Mouse (Mus musculus): ENCODE data around the gene Lrrc23. TPM values are rescaled to one million over a fixed set of nuclear protein-coding genes. Genes with fewer than 3 reads are reported as not detected.
"Not testable (repeated sequence)": the region's sequence is repeated elsewhere in the genome, so short reads cannot be mapped to it uniquely, and the experiment has no call there.

Lrrc23 gene
- polyA plus RNA-seq, 1 experiment from 2014 or later = 3.9 TPM

- H3K27me3 ChIP-seq = no peaks in the 10 kb centered on the region
- no peaks in the 10 kb centered on the region for H3K9me3 ChIP-seq (replicated peaks)
- peaks cover 46% of the 10 kb centered on the region for H3K4me1 ChIP-seq
- peak overlapping the region; percentile 84 for H3K27ac ChIP-seq
- peak overlapping the region; percentile 89 for H3K4me2 ChIP-seq (replicated peaks)
- 15% methylated on average over 9 of the region's 9 CpGs for WGBS
- no peak for ATAC-seq (ENCODE audit: low FRiP score)
- peaks cover 43% of the 10 kb centered on the region for H3K36me3 ChIP-seq
- peak overlapping the region; percentile 69 for H3K4me3 ChIP-seq
- peak overlapping the region; percentile 79 for H3K9ac ChIP-seq
These were observed 33.3 kb upstream of the Lrrc23 start for GRCm38 (mm10) chr6:124812848-124813247.

DNA sequence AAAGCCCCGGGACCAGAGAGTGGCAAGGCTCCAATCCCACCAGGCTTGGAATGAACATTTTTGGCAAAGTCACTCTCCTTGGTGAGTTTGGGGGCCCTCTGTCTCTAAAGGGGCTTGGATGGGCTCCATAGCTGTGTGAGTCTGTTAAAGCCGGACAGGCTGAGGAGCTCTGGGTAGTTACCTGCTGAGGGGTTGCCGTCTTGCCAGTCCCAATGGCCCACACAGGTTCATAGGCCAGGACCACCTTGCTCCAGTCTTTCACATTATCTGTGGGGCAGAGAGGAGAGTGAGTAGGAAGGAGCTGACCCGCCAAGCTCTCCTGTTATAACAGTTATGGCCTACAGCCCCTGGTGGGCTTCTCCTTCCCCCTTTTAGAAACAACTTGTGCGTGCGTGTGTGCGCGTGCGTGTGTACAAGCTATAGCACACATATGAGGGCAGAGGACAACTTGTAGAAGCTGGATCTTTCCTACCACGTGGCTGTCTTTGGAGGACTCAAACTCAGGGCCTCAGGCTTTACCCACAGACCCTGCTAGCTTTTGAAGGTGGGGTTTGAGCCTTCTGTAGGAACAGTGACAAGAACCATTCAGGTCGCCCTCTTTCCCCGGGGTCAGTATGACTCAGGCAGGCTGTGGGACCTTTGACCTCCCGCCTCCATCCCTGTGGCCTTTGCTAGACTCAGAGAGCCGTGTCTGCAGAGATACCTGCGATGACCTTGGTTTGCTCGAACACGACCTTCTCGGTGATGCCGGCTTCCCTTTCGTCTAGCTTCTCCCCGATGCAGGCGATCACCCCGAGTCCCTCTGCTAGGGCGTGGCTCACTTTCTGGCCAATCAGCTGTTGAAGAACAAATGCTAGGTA lies 32.4 kb upstream of the Lrrc23 start:
- peak overlapping the region; percentile 79; the same call in 1 of the 2 replicates for H3K9ac ChIP-seq

DNA sequence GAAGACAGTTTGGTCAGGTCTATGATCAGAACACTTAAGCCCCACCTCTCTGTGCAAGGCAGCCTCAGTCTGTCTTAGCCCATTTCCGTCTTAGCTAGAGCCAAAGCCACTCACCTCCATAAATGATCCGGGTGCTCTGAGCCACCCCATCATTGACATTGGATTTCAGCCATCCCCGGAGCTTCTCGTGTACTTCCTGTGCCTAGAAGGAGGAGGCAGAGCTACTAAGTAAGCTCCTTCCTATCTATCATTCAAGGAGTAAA lies 31.8 kb upstream of the Lrrc23 start:
- ATAC-seq (ENCODE audit: low FRiP score) = no peak
- H3K36me3 ChIP-seq = peaks cover 28% of the 10 kb centered on the region
- H3K4me2 ChIP-seq (replicated peaks) = no peak overlapping the region
- H3K9me3 ChIP-seq (replicated peaks) = no peaks in the 10 kb centered on the region
- 81% methylated on average over 4 of the region's 4 CpGs for WGBS
- peaks cover 48% of the 10 kb centered on the region for H3K4me1 ChIP-seq
- no peaks in the 10 kb centered on the region for H3K27me3 ChIP-seq
- no peak overlapping the region for H3K9ac ChIP-seq
- no peak overlapping the region for H3K4me3 ChIP-seq
- H3K27ac ChIP-seq = no peak overlapping the region

More for the DNA sequence above, 32.4 kb upstream of the Lrrc23 start:
- Histone ChIP-seq H3K27ac (peak overlapping the region; percentile 7; the same call in 1 of the 2 replicates), H3K9me3 (replicated peaks) (no peaks in the 10 kb centered on the region), H3K4me2 (replicated peaks) (peak overlapping the region; percentile 89), H3K4me1 (peaks cover 46% of the 10 kb centered on the region), H3K36me3 (peaks cover 33% of the 10 kb centered on the region), H3K4me3 (peak overlapping the region; percentile 69), H3K27me3 (no peaks in the 10 kb centered on the region)
- 86% methylated on average over 24 of the region's 24 CpGs for WGBS
- no peak for ATAC-seq (ENCODE audit: low FRiP score)

GRCm38 (mm10) chr6:124810566-124811402 lies 31.3 kb upstream of the Lrrc23 start:
- 89% methylated on average over 11 of the region's 11 CpGs for WGBS

GRCm38 (mm10) chr6:124809775-124810538 lies 30.4 kb upstream of the Lrrc23 start:
- ATAC-seq (ENCODE audit: low FRiP score) = peak; percentile 2; the same call in 1 of the 2 replicates
- Histone ChIP-seq H3K4me1 (peaks cover 57% of the 10 kb centered on the region), H3K27ac (peak overlapping the region; percentile 87)

More at GRCm38 (mm10) chr6:124810566-124811402, 31.3 kb upstream of the Lrrc23 start:
- Histone ChIP-seq H3K4me1 (peaks cover 52% of the 10 kb centered on the region), H3K36me3 (peaks cover 22% of the 10 kb centered on the region)
- not testable (repeated sequence) for H3K9me3 ChIP-seq (replicated peaks); ATAC-seq (ENCODE audit: low FRiP score); H3K27me3 ChIP-seq; H3K27ac ChIP-seq; H3K4me2 ChIP-seq (replicated peaks); H3K9ac ChIP-seq; H3K4me3 ChIP-seq

DNA sequence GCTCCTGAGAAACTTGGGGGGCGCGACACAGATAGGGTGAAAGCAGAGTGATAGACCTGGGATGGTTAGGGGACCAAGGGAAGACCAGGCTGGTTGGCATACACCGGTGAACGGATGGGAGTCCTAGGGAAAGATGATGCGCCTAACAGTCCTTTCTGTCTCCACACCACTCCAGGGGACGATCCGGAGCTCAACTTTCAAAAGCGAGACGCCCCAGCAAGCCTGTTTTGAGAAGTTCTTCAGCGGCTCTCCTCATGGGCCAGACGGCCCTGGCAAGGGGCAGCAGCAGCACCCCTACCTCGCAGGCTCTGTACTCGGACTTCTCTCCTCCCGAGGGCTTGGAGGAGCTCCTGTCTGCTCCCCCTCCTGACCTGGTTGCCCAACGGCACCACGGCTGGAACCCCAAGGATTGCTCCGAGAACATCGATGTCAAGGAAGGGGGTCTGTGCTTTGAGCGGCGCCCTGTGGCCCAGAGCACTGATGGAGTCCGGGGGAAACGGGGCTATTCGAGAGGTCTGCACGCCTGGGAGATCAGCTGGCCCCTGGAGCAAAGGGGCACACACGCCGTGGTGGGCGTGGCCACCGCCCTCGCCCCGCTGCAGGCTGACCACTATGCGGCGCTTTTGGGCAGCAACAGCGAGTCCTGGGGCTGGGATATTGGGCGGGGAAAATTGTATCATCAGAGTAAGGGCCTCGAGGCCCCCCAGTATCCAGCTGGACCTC lies 29.7 kb upstream of the Lrrc23 start:
- no peaks in the 10 kb centered on the region for H3K9me3 ChIP-seq (replicated peaks)
- H3K36me3 ChIP-seq = peaks cover 14% of the 10 kb centered on the region
- under 1% methylated on average over 35 of the region's 35 CpGs for WGBS
- peak overlapping the region; percentile 89 for H3K4me2 ChIP-seq (replicated peaks)
- peak overlapping the region; percentile 63 for H3K9ac ChIP-seq
- peaks cover 49% of the 10 kb centered on the region for H3K4me1 ChIP-seq
- H3K27ac ChIP-seq = peak overlapping the region; percentile 87
- H3K27me3 ChIP-seq = no peaks in the 10 kb centered on the region
- ATAC-seq (ENCODE audit: low FRiP score) = peak; percentile 18
- peak overlapping the region; percentile 54 for H3K4me3 ChIP-seq

More at GRCm38 (mm10) chr6:124809775-124810538, 30.4 kb upstream of the Lrrc23 start:
- H3K9ac ChIP-seq = peak overlapping the region; percentile 63
- H3K27me3 ChIP-seq = no peaks in the 10 kb centered on the region
- no peaks in the 10 kb centered on the region for H3K9me3 ChIP-seq (replicated peaks)
- peak overlapping the region; percentile 54 for H3K4me3 ChIP-seq
- peaks cover 15% of the 10 kb centered on the region for H3K36me3 ChIP-seq
- WGBS = 41% methylated on average over 14 of the region's 14 CpGs
- peak overlapping the region; percentile 89 for H3K4me2 ChIP-seq (replicated peaks)

- H3K27me3 ChIP-seq = no peaks in the 10 kb centered on the region
- peak within 1 kb of the TSS; percentile 54 for H3K4me3 ChIP-seq
- ATAC-seq (ENCODE audit: low FRiP score) = peak; percentile 29
- H3K9ac ChIP-seq = peak within 1 kb of the TSS; percentile 63
- peak within 1 kb of the TSS; percentile 89 for H3K4me2 ChIP-seq (replicated peaks)
- H3K36me3 ChIP-seq = peaks cover 14% of the 10 kb centered on the region
- peak within 1 kb of the TSS; percentile 87 for H3K27ac ChIP-seq
- H3K9me3 ChIP-seq (replicated peaks) = no peaks in the 10 kb centered on the region
- WGBS = 4% methylated on average over 29 of the region's 29 CpGs
- peaks cover 48% of the 10 kb centered on the region for H3K4me1 ChIP-seq
These were observed 29.0 kb upstream of the Lrrc23 start, which contains the start of gene Spsb2 for GRCm38 (mm10) chr6:124808358-124809012. Spsb2 (plus strand) TSS chr6:124808661.

DNA sequence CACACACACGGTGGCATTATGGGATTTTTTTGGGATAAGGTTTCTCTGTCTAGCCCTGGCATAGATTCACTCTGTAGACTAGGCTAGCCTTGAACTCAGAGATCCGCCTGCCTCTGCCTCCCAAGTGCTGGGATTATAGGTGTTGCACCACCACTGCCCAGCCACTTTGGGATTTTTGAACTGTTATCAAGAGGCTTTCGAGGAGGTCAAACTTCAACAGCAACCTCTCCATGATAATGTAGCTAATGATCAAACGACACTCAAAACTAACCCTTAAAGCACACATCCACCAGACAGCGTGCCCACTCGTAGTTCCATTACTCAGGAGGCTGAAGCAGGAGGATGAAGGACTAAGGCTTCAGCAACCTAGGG lies 28.4 kb upstream of the Lrrc23 start:
- H3K4me2 ChIP-seq (replicated peaks) = peak overlapping the region; percentile 89
- ATAC-seq (ENCODE audit: low FRiP score) = no peak
- no peaks in the 10 kb centered on the region for H3K27me3 ChIP-seq
- 90% methylated on average over 6 of the region's 6 CpGs for WGBS
- peak overlapping the region; percentile 54 for H3K4me3 ChIP-seq
- H3K4me1 ChIP-seq = peaks cover 46% of the 10 kb centered on the region
- H3K27ac ChIP-seq = peak overlapping the region; percentile 87; the same call in 1 of the 2 replicates
- H3K9me3 ChIP-seq (replicated peaks) = no peaks in the 10 kb centered on the region
- H3K9ac ChIP-seq = peak overlapping the region; percentile 63; the same call in 1 of the 2 replicates
- peaks cover 14% of the 10 kb centered on the region for H3K36me3 ChIP-seq

DNA sequence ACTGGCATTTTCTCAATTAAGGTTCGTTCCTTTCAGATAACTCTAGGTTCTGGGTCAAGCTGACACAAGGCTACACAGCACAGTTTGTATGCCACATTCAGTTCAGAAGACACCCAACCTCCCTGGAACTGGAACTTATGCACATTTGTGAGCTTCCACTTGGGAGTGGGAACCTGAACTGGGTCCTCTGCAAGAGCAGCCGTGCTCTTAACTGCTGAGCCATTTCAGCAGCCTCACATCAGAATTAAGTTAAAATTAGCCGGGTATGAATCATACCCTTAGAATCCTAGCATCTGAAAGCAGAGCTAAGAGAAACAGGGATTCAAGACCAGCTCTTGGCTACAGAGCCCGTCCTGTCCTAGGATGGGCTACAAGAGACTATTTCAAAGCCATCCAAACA lies 27.8 kb upstream of the Lrrc23 start:
- H3K4me1 ChIP-seq = peaks cover 40% of the 10 kb centered on the region
- peaks cover 14% of the 10 kb centered on the region for H3K36me3 ChIP-seq
- no peak for ATAC-seq (ENCODE audit: low FRiP score)
- no peak overlapping the region for H3K4me3 ChIP-seq
- H3K27ac ChIP-seq = no peak overlapping the region
- no peak overlapping the region for H3K9ac ChIP-seq
- no peaks in the 10 kb centered on the region for H3K27me3 ChIP-seq
- WGBS = 94% methylated on average over 4 of the region's 4 CpGs
- H3K9me3 ChIP-seq (replicated peaks) = no peaks in the 10 kb centered on the region
- H3K4me2 ChIP-seq (replicated peaks) = no peak overlapping the region

DNA sequence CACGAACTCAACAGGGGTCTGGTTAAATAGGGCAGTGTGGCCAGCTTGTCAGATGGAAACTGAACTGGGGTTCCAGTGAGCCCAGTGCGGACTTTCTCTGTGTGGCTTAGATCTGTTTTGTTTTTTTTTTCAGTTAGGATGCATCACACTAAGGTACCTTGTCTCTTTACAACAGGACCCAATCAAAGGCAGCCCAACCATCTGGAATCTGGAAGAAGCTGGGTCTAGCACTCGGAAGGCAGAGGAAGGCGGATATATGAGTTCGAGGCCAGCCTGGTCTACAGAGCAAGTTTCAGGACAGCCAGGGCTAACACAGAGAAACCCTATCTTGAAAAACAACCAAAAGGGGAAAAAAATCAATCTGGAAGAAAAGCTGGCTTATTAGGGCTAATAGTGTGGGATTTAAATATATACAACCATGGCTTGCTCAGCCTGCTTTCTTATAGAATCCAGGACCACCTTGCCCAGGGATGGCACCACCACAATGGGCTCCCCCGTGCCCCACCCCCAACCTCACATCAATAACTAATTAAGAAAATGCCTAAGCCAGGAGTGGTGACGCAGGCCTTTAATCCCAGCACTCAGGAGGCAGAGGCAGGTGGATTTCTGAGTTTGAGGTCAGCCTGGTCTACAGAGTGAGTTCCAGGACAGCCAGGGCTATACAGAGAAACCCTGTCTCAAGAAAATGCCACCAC lies 27.1 kb upstream of the Lrrc23 start:
- Histone ChIP-seq H3K9me3 (replicated peaks) (no peaks in the 10 kb centered on the region), H3K4me3 (0 out of 2 replicates have a peak overlapping the region, but pooled peaks have one; percentile 37), H3K27me3 (no peaks in the 10 kb centered on the region), H3K9ac (no peak overlapping the region), H3K27ac (peak overlapping the region; percentile 79), H3K4me2 (replicated peaks) (peak overlapping the region; percentile 73), H3K36me3 (peaks cover 8% of the 10 kb centered on the region), H3K4me1 (peaks cover 35% of the 10 kb centered on the region)
- 78% methylated on average over 7 of the region's 7 CpGs for WGBS
- no peak for ATAC-seq (ENCODE audit: low FRiP score)

Data from hindbrain, embryonic 12.5 days (tissue).